Mouse (Mus musculus) liver, embryonic 13.5 days (tissue): ENCODE results near the gene Pcare. TPM values are rescaled to one million over a fixed set of nuclear protein-coding genes. Genes with fewer than 3 reads are reported as not detected.
A peak's percentile ranks its signal among the peaks of the same experiment; 100 is the strongest.
"Not testable (repeated sequence)": the region's sequence is repeated elsewhere in the genome, so short reads cannot be mapped to it uniquely, and the experiment has no call there.

ENCODE experiments used
- ATAC-seq: fragments of 200-750 bp; cut with Nextera tagmentation; 2 replicates; pipeline ENCODE4 v1.8.0; 2017; ENCODE audit warnings: low read depth, mild to moderate bottlenecking, moderate number of reproducible peaks, moderate library complexity
- DNase-seq: peaks from one replicate; pipeline ENCODE4 v3.0.0; 2022
- H3K27ac ChIP-seq: fragments of 300-500 bp; sonication (generic); 2 replicates; pipeline ENCODE4 v1.5.1; 2015; ENCODE audit warnings: moderate library complexity, mild to moderate bottlenecking, inconsistent platforms
- H3K27me3 ChIP-seq: fragments of 300-500 bp; sonication (generic); 2 replicates; pipeline ENCODE4 v1.6.1; 2015; ENCODE audit warnings: mild to moderate bottlenecking, inconsistent platforms
- H3K36me3 ChIP-seq: fragments of 300-500 bp; sonication (generic); 2 replicates; pipeline ENCODE4 v1.6.1; 2015; ENCODE audit warnings: mild to moderate bottlenecking, inconsistent platforms
- H3K4me1 ChIP-seq: fragments of 300-500 bp; sonication (generic); replicated peaks from 2 replicates; pipeline ENCODE4 v1.6.1; 2015; ENCODE audit warnings: inconsistent platforms
- H3K4me2 ChIP-seq: fragments of 300-500 bp; sonication (generic); 2 replicates; pipeline ENCODE4 v1.6.1; 2015; ENCODE audit warnings: inconsistent platforms, mild to moderate bottlenecking, moderate library complexity
- H3K4me3 ChIP-seq: fragments of 300-500 bp; sonication (generic); replicated peaks from 2 replicates; pipeline ENCODE4 v1.5.1; 2015; ENCODE audit warnings: mild to moderate bottlenecking, inconsistent platforms
- H3K9ac ChIP-seq: fragments of 300-500 bp; sonication (generic); 2 replicates; pipeline ENCODE4 v1.6.1; 2015; ENCODE audit warnings: mild to moderate bottlenecking, inconsistent platforms
- H3K9me3 ChIP-seq: fragments of 300-500 bp; sonication (generic); replicated peaks from 2 replicates; pipeline ENCODE4 v1.6.1; 2016; ENCODE audit warnings: inconsistent platforms
- WGBS: fragments of 180-500 bp; shearing (Covaris S2); methylation state at CpG from one replicate; pipeline ENCODE4 v1.1.7; 2015; ENCODE audit not compliant: insufficient replicate concordance; 5-methylcytosine and 5-hydroxymethylcytosine counted together
- polyA plus RNA-seq: library from polyadenylated mRNA; unstranded; fragments of >200 nt; fragmentation: Nextera tagmentation; extraction: Ambion mirVana; gene quantifications from 2 replicates; pipeline ENCODE4 v1.2.1, GENCODE M21; 2015

Gene Pcare
- polyA plus RNA-seq, 1 experiment from 2014 or later, result 0.02 TPM

GRCm38 (mm10) chr17:71774173-71774572 is 21.5 kb upstream of the Pcare start:
- no peaks in the 10 kb centered on the region for H3K36me3 ChIP-seq
- H3K4me3 ChIP-seq, result no peak overlapping the region
- H3K27me3 ChIP-seq, result no peaks in the 10 kb centered on the region
- DNase-seq (no peak), ATAC-seq (no peak)
- no peak overlapping the region for H3K4me2 ChIP-seq
- H3K4me1 ChIP-seq, result no peaks in the 10 kb centered on the region
- no peak overlapping the region for H3K9ac ChIP-seq
- H3K27ac ChIP-seq, result no peak overlapping the region
- 54% methylated on average over 4 of the region's 4 CpGs for WGBS
- no peaks in the 10 kb centered on the region for H3K9me3 ChIP-seq

- DNase-seq (no peak), ATAC-seq (no peak)
- Histone ChIP-seq H3K36me3 (no peaks in the 10 kb centered on the region), H3K27ac (no peak overlapping the region), H3K27me3 (no peaks in the 10 kb centered on the region), H3K4me2 (no peak overlapping the region), H3K9ac (no peak overlapping the region), H3K9me3 (no peaks in the 10 kb centered on the region), H3K4me1 (no peaks in the 10 kb centered on the region), H3K4me3 (no peak overlapping the region)
- 62% methylated on average over 3 of the region's 3 CpGs for WGBS
Observed at GRCm38 (mm10) chr17:71770696-71771095, 18.0 kb upstream of the Pcare start.

- no peaks in the 10 kb centered on the region for H3K9me3 ChIP-seq
- H3K27me3 ChIP-seq, result no peaks in the 10 kb centered on the region
- 42% methylated on average over 6 of the region's 6 CpGs for WGBS
- DNase-seq (no peak), ATAC-seq (no peak)
- H3K4me1 ChIP-seq, result no peaks in the 10 kb centered on the region
- H3K27ac ChIP-seq, result no peak overlapping the region
- H3K4me2 ChIP-seq, result no peak overlapping the region
- H3K9ac ChIP-seq, result no peak overlapping the region
- no peak overlapping the region for H3K4me3 ChIP-seq
- no peaks in the 10 kb centered on the region for H3K36me3 ChIP-seq
Observed at GRCm38 (mm10) chr17:71769564-71769963, 16.9 kb upstream of the Pcare start.

GRCm38 (mm10) chr17:71768173-71768572 is 15.5 kb upstream of the Pcare start, which contains the start of gene Clip4:
Gene Clip4, plus strand, starts transcription at chr17:71768473.
- 33% methylated on average over 1 of the region's 1 CpGs for WGBS
- H3K4me1 ChIP-seq, result not testable (repeated sequence)

GRCm38 (mm10) chr17:71760536-71760935 is 7.8 kb upstream of the Pcare start:
- no peak overlapping the region for H3K4me2 ChIP-seq
- ATAC-seq (no peak), DNase-seq (no peak)
- no peak overlapping the region for H3K27ac ChIP-seq
- no peak overlapping the region for H3K4me3 ChIP-seq
- H3K27me3 ChIP-seq, result no peaks in the 10 kb centered on the region
- 70% methylated on average over 7 of the region's 7 CpGs for WGBS
- no peak overlapping the region for H3K9ac ChIP-seq
- H3K4me1 ChIP-seq, result no peaks in the 10 kb centered on the region
- H3K36me3 ChIP-seq, result no peaks in the 10 kb centered on the region
- no peaks in the 10 kb centered on the region for H3K9me3 ChIP-seq

More at GRCm38 (mm10) chr17:71768173-71768572, 15.5 kb upstream of the Pcare start, which contains the start of gene Clip4:
- not testable (repeated sequence) for H3K9ac ChIP-seq, H3K27ac ChIP-seq, H3K4me2 ChIP-seq, H3K9me3 ChIP-seq, H3K36me3 ChIP-seq, DNase-seq, H3K27me3 ChIP-seq, H3K4me3 ChIP-seq, ATAC-seq

- DNase-seq (no peak), ATAC-seq (peak; percentile 41; the same call in 1 of the 2 replicates)
- H3K4me3 ChIP-seq, result no peak overlapping the region
- H3K27ac ChIP-seq, result no peak overlapping the region
- no peak overlapping the region for H3K9ac ChIP-seq
- H3K4me2 ChIP-seq, result no peak overlapping the region
- H3K4me1 ChIP-seq, result no peaks in the 10 kb centered on the region
- WGBS, result 50% methylated on average over 9 of the region's 9 CpGs
- no peaks in the 10 kb centered on the region for H3K36me3 ChIP-seq
- no peaks in the 10 kb centered on the region for H3K9me3 ChIP-seq
- H3K27me3 ChIP-seq, result no peaks in the 10 kb centered on the region
Observed at GRCm38 (mm10) chr17:71749616-71750168, 3.0 kb downstream of the Pcare start.

GRCm38 (mm10) chr17:71747561-71747960 is 5.1 kb downstream of the Pcare start:
- ATAC-seq (no peak), DNase-seq (no peak)
- H3K36me3 ChIP-seq, result no peaks in the 10 kb centered on the region
- H3K27ac ChIP-seq, result no peak overlapping the region
- WGBS, result 71% methylated on average over 8 of the region's 8 CpGs
- no peak overlapping the region for H3K9ac ChIP-seq
- H3K27me3 ChIP-seq, result no peaks in the 10 kb centered on the region
- no peaks in the 10 kb centered on the region; the same call in 1 of the 2 replicates for H3K9me3 ChIP-seq
- no peak overlapping the region for H3K4me2 ChIP-seq
- H3K4me1 ChIP-seq, result 0 out of 2 replicates have a peak, but pooled peaks cover 2% of the 10 kb centered on the region
- H3K4me3 ChIP-seq, result no peak overlapping the region

- H3K9me3 ChIP-seq, result no peaks in the 10 kb centered on the region; the same call in 1 of the 2 replicates
- WGBS, result 67% methylated on average over 9 of the region's 9 CpGs
- no peak overlapping the region for H3K9ac ChIP-seq
- H3K27ac ChIP-seq, result no peak overlapping the region
- H3K27me3 ChIP-seq, result no peaks in the 10 kb centered on the region
- no peak overlapping the region for H3K4me2 ChIP-seq
- DNase-seq (no peak), ATAC-seq (no peak)
- 0 out of 2 replicates have a peak, but pooled peaks cover 2% of the 10 kb centered on the region for H3K4me1 ChIP-seq
- no peaks in the 10 kb centered on the region for H3K36me3 ChIP-seq
- H3K4me3 ChIP-seq, result no peak overlapping the region
Observed at GRCm38 (mm10) chr17:71746114-71746513, 6.6 kb downstream of the Pcare start.

- Histone ChIP-seq H3K4me1 (0 out of 2 replicates have a peak, but pooled peaks cover 2% of the 10 kb centered on the region), H3K27me3 (no peaks in the 10 kb centered on the region), H3K9me3 (no peaks in the 10 kb centered on the region; the same call in 1 of the 2 replicates), H3K9ac (no peak overlapping the region), H3K27ac (no peak overlapping the region), H3K4me2 (no peak overlapping the region), H3K36me3 (no peaks in the 10 kb centered on the region), H3K4me3 (no peak overlapping the region)
- no peak for DNase-seq
- no peak for ATAC-seq
- 34% methylated on average over 5 of the region's 5 CpGs for WGBS
Observed at GRCm38 (mm10) chr17:71742935-71743334, 9.8 kb downstream of the Pcare start.

GRCm38 (mm10) chr17:71742156-71742555 is 10.5 kb downstream of the Pcare start:
- DNase-seq (no peak), ATAC-seq (no peak)
- no peak overlapping the region for H3K9ac ChIP-seq
- no peak overlapping the region for H3K4me3 ChIP-seq
- 0 out of 2 replicates have a peak, but pooled peaks cover 2% of the 10 kb centered on the region for H3K4me1 ChIP-seq
- no peaks in the 10 kb centered on the region; the same call in 1 of the 2 replicates for H3K9me3 ChIP-seq
- 42% methylated on average over 3 of the region's 3 CpGs for WGBS
- H3K4me2 ChIP-seq, result no peak overlapping the region
- H3K36me3 ChIP-seq, result no peaks in the 10 kb centered on the region
- no peaks in the 10 kb centered on the region for H3K27me3 ChIP-seq
- H3K27ac ChIP-seq, result no peak overlapping the region

- 45% methylated on average over 3 of the region's 3 CpGs for WGBS
- Histone ChIP-seq H3K9ac (no peak overlapping the region), H3K4me1 (no peaks in the 10 kb centered on the region), H3K9me3 (no peaks in the 10 kb centered on the region), H3K27me3 (no peaks in the 10 kb centered on the region), H3K27ac (no peak overlapping the region), H3K4me2 (no peak overlapping the region), H3K36me3 (no peaks in the 10 kb centered on the region), H3K4me3 (no peak overlapping the region)
- DNase-seq, result no peak
- ATAC-seq, result no peak
Observed at GRCm38 (mm10) chr17:71736442-71736841, 16.3 kb downstream of the Pcare start.

GRCm38 (mm10) chr17:71730655-71731054 is 22.0 kb downstream of the Pcare start:
- Histone ChIP-seq H3K36me3 (no peaks in the 10 kb centered on the region), H3K4me2 (no peak overlapping the region), H3K4me1 (no peaks in the 10 kb centered on the region), H3K9me3 (no peaks in the 10 kb centered on the region), H3K27me3 (no peaks in the 10 kb centered on the region), H3K4me3 (no peak overlapping the region), H3K27ac (no peak overlapping the region), H3K9ac (no peak overlapping the region)
- DNase-seq (no peak), ATAC-seq (no peak)
- 54% methylated on average over 2 of the region's 2 CpGs for WGBS
